Mouse (Mus musculus) brown adipose tissue, adult 24 weeks (tissue): Measurements from ENCODE around the gene Iffo2. TPM values are rescaled to one million over a fixed set of nuclear protein-coding genes. Genes with fewer than 3 reads are reported as not detected.

Experiments
- H3K27ac ChIP-seq: fragments of 200-500 bp; replicated peaks from 2 replicates; pipeline ENCODE4 v1.5.1; 2012; ENCODE audit warnings: low read depth, mild to moderate bottlenecking, low read length
- H3K4me1 ChIP-seq: fragments of 200-500 bp; 2 replicates; pipeline ENCODE4 v1.6.1; 2012; ENCODE audit warnings: low read length, mixed read lengths; ENCODE audit not compliant: control insufficient read depth, insufficient read depth, insufficient read length
- H3K4me3 ChIP-seq: fragments of 200-500 bp; 2 replicates; pipeline ENCODE4 v1.5.1; 2012; ENCODE audit warnings: low read depth, mild to moderate bottlenecking, low read length, moderate library complexity; ENCODE audit not compliant: insufficient read depth
- polyA plus RNA-seq: library from polyadenylated mRNA; stranded (reverse); fragments of >200 nt; gene quantifications from 2 replicates; pipeline ENCODE4 v1.2.4, GENCODE M21; 2012; ENCODE audit not compliant: missing spikeins, insufficient read depth, insufficient read length

The Iffo2 gene
- polyA plus RNA-seq, 1 experiment, result 8.0 TPM

GRCm38 (mm10) chr4:139624116-139624489, 93.8 kb downstream of the Iffo2 start:
- Histone ChIP-seq H3K27ac (no peak overlapping the region), H3K4me1 (peaks cover 2% of the 10 kb centered on the region; the same call in 1 of the 2 replicates), H3K4me3 (peak overlapping the region; percentile 81)

- peak overlapping the region; percentile 27; the same call in 1 of the 2 replicates for H3K4me3 ChIP-seq
- H3K27ac ChIP-seq, result no peak overlapping the region
- peaks cover 2% of the 10 kb centered on the region; the same call in 1 of the 2 replicates for H3K4me1 ChIP-seq
Observed at GRCm38 (mm10) chr4:139624706-139625105, 94.4 kb downstream of the Iffo2 start.

- H3K4me1 ChIP-seq, result peaks cover 2% of the 10 kb centered on the region
- H3K4me3 ChIP-seq, result no peak overlapping the region
- H3K27ac ChIP-seq, result no peak overlapping the region
Observed at GRCm38 (mm10) chr4:139627361-139627760, 97.0 kb downstream of the Iffo2 start.

GRCm38 (mm10) chr4:139630171-139630570, 99.8 kb downstream of the Iffo2 start:
- no peak overlapping the region for H3K4me3 ChIP-seq
- no peak overlapping the region for H3K27ac ChIP-seq
- H3K4me1 ChIP-seq, result no peaks in the 10 kb centered on the region; the same call in 1 of the 2 replicates

- H3K4me1 ChIP-seq, result no peaks in the 10 kb centered on the region; the same call in 1 of the 2 replicates
- no peak overlapping the region for H3K27ac ChIP-seq
- H3K4me3 ChIP-seq, result no peak overlapping the region
Observed at GRCm38 (mm10) chr4:139631141-139631540, 100.8 kb downstream of the Iffo2 start.

GRCm38 (mm10) chr4:139631569-139632253, 101.4 kb downstream of the Iffo2 start:
- H3K4me1 ChIP-seq, result no peaks in the 10 kb centered on the region; the same call in 1 of the 2 replicates
- no peak overlapping the region for H3K27ac ChIP-seq
- H3K4me3 ChIP-seq, result no peak overlapping the region

GRCm38 (mm10) chr4:139632254-139632580, 101.9 kb downstream of the Iffo2 start:
- Histone ChIP-seq H3K4me3 (no peak overlapping the region), H3K27ac (no peak overlapping the region), H3K4me1 (no peaks in the 10 kb centered on the region; the same call in 1 of the 2 replicates)

GRCm38 (mm10) chr4:139636373-139636772, 106.0 kb downstream of the Iffo2 start:
- Histone ChIP-seq H3K4me3 (no peak overlapping the region), H3K27ac (no peak overlapping the region), H3K4me1 (no peaks in the 10 kb centered on the region; the same call in 1 of the 2 replicates)

GRCm38 (mm10) chr4:139637847-139638246, 107.5 kb downstream of the Iffo2 start:
- Histone ChIP-seq H3K4me3 (no peak overlapping the region), H3K4me1 (no peaks in the 10 kb centered on the region), H3K27ac (no peak overlapping the region)

GRCm38 (mm10) chr4:139638356-139638755, 108.0 kb downstream of the Iffo2 start:
- H3K4me1 ChIP-seq, result no peaks in the 10 kb centered on the region
- no peak overlapping the region for H3K4me3 ChIP-seq
- H3K27ac ChIP-seq, result no peak overlapping the region

- no peak overlapping the region for H3K27ac ChIP-seq
- H3K4me1 ChIP-seq, result no peaks in the 10 kb centered on the region
- no peak overlapping the region for H3K4me3 ChIP-seq
Observed at GRCm38 (mm10) chr4:139639801-139640200, 109.5 kb downstream of the Iffo2 start.

GRCm38 (mm10) chr4:139640333-139640732, 110.0 kb downstream of the Iffo2 start:
- H3K4me3 ChIP-seq, result no peak overlapping the region
- no peaks in the 10 kb centered on the region for H3K4me1 ChIP-seq
- no peak overlapping the region for H3K27ac ChIP-seq

GRCm38 (mm10) chr4:139640775-139641174, 110.4 kb downstream of the Iffo2 start:
- no peak overlapping the region for H3K4me3 ChIP-seq
- H3K4me1 ChIP-seq, result no peaks in the 10 kb centered on the region
- H3K27ac ChIP-seq, result no peak overlapping the region

- Histone ChIP-seq H3K4me3 (no peak overlapping the region), H3K27ac (no peak overlapping the region), H3K4me1 (no peaks in the 10 kb centered on the region)
Observed at GRCm38 (mm10) chr4:139641829-139642425, 111.6 kb downstream of the Iffo2 start.

GRCm38 (mm10) chr4:139643972-139644371, 113.6 kb downstream of the Iffo2 start:
- no peaks in the 10 kb centered on the region for H3K4me1 ChIP-seq
- H3K27ac ChIP-seq, result no peak overlapping the region
- no peak overlapping the region for H3K4me3 ChIP-seq

GRCm38 (mm10) chr4:139646916-139647315, 116.6 kb downstream of the Iffo2 start:
- Histone ChIP-seq H3K4me1 (no peaks in the 10 kb centered on the region), H3K4me3 (no peak overlapping the region), H3K27ac (no peak overlapping the region)
